Comparison of ENCODE assay signal across 8 mouse cellular contexts in genomic region chr2:122368081-122368971, GRCm38 (mm10). TPM values are rescaled to one million over a fixed set of nuclear protein-coding genes. Genes with fewer than 3 reads are reported as not detected.
DNase-seq lines count a peak whose midpoint lies in the region; ATAC-seq and TF ChIP-seq lines count a peak whose summit lies in the region.

No protein-coding gene starts in this region.

- H3K27me3 ChIP-seq in hindbrain, embryonic 11.5 days (ENCODE audit: control insufficient read depth, insufficient read depth, low read length): 0 out of 2 replicates have a peak, but pooled peaks cover 2% of the 10 kb centered on the region
- H3K27me3 ChIP-seq in limb, embryonic 14.5 days (ENCODE audit: control insufficient read depth, insufficient read depth, low read length): no peaks in the 10 kb centered on the region

- peaks cover 9% of the 10 kb centered on the region; the same call in 1 of the 2 replicates for H3K4me1 ChIP-seq in hindbrain, embryonic 11.5 days (replicated peaks; ENCODE audit: control insufficient read depth, insufficient read depth, low read length)
- H3K4me1 ChIP-seq in limb, embryonic 14.5 days (ENCODE audit: control insufficient read depth, insufficient read depth, low read length): peaks cover 29% of the 10 kb centered on the region

- DNase-seq in urinary bladder, postnatal 25 days (ENCODE audit: low spot score): peak; percentile 35
- DNase-seq in urinary bladder, postnatal 14 days (ENCODE audit: low spot score): no peak
- DNase-seq in cerebellum, postnatal 36 days: peak; percentile 37 to 57
- DNase-seq in hindbrain, embryonic 11.5 days (ENCODE audit: low spot score): peak; percentile 48
- peak; percentile 38 for DNase-seq in limb, embryonic 14.5 days (ENCODE audit: low spot score)
- peak; percentile 52 for DNase-seq in naive thymus-derived CD4-positive, alpha-beta T cell, adult 2 months (ENCODE audit: low read depth)
- no peak for DNase-seq in frontal cortex, postnatal 10 days (ENCODE audit: low spot score in 2 of 2)
- no peak for DNase-seq in urinary bladder, adult 2 months (ENCODE audit: low spot score)

- H3K4me3 ChIP-seq in hindbrain, embryonic 11.5 days (ENCODE audit: low read depth, low read length): peak overlapping the region; percentile 93
- H3K4me3 ChIP-seq in limb, embryonic 14.5 days (replicated peaks; ENCODE audit: low read length): peak overlapping the region; percentile 90

- no peaks in the 10 kb centered on the region for H3K9me3 ChIP-seq in hindbrain, embryonic 11.5 days (ENCODE audit: control insufficient read depth, low read length)
- no peaks in the 10 kb centered on the region for H3K9me3 ChIP-seq in limb, embryonic 14.5 days (ENCODE audit: control insufficient read depth, low read length)

- H3K36me3 ChIP-seq in hindbrain, embryonic 11.5 days (ENCODE audit: control insufficient read depth, insufficient read depth, low read length): no peaks in the 10 kb centered on the region
- peaks cover 6% of the 10 kb centered on the region; the same call in 1 of the 2 replicates for H3K36me3 ChIP-seq in limb, embryonic 14.5 days (ENCODE audit: control insufficient read depth, insufficient read depth, low read length)

- WGBS in hindbrain, embryonic 11.5 days: 1% methylated on average over 33 of the region's 55 CpGs
- whole genome bisulfite sequencing in limb, embryonic 14.5 days: under 1% methylated on average over 35 of the region's 55 CpGs

- peak overlapping the region; percentile 96 for H3K9ac ChIP-seq in hindbrain, embryonic 11.5 days (ENCODE audit: low read depth, low read length)
- peak overlapping the region; percentile 89 for H3K9ac ChIP-seq in limb, embryonic 14.5 days (ENCODE audit: low read depth, low read length, severe bottlenecking)

- peak; percentile 68 for ATAC-seq in hindbrain, embryonic 11.5 days (ENCODE audit: low FRiP score)
- peak; percentile 79 for ATAC-seq in limb, embryonic 14.5 days (ENCODE audit: low FRiP score, low read depth)

- peak overlapping the region; percentile 60 for H3K27ac ChIP-seq in hindbrain, embryonic 11.5 days (ENCODE audit: low read depth, low read length)
- peak overlapping the region; percentile 33; the same call in 1 of the 2 replicates for H3K27ac ChIP-seq in limb, embryonic 14.5 days (replicated peaks; ENCODE audit: low read depth, low read length)

- peak overlapping the region; percentile 87 for H3K4me2 ChIP-seq in hindbrain, embryonic 11.5 days (replicated peaks; ENCODE audit: low read depth, low read length)
- H3K4me2 ChIP-seq in limb, embryonic 14.5 days (replicated peaks; ENCODE audit: low read depth, low read length, severe bottlenecking): peak overlapping the region; percentile 64

- TF ChIP-seq POLR2A in limb, embryonic 14.5 days (IDR thresholded peaks at IDR 0.05; ENCODE audit: borderline replicate concordance, extremely low read depth, insufficient read depth, insufficient read length): no peak

RNA-seq across cellular contexts. Expression of gene Shf, which starts 0.6 kb away (rescaled TPM):
- polyA plus RNA-seq in hindbrain, embryonic 11.5 days (2014; fragmentation: Nextera tagmentation; extraction: Ambion mirVana): 10.3 and 11.7 TPM in 2 replicates
- polyA plus RNA-seq in limb, embryonic 14.5 days (2012; rRNA removed): 34.1 and 34.2 TPM in 2 replicates
- 6.5 and 7.8 TPM in 2 replicates for polyA plus RNA-seq in limb, embryonic 14.5 days (2014; fragmentation: Nextera tagmentation; extraction: Ambion mirVana)
- polyA plus RNA-seq in urinary bladder, adult 2 months (2012; rRNA removed): 8.2 TPM in 2 replicates

RNA-seq across cellular contexts. Expression of gene Duox1, which starts 52.9 kb away (rescaled TPM):
- polyA plus RNA-seq in hindbrain, embryonic 11.5 days (2014; fragmentation: Nextera tagmentation; extraction: Ambion mirVana): 0.12 TPM in 1 of 2 replicates, not detected in the other
- 1.2 and 1.5 TPM in 2 replicates for polyA plus RNA-seq in limb, embryonic 14.5 days (2012; rRNA removed)
- polyA plus RNA-seq in limb, embryonic 14.5 days (2014; fragmentation: Nextera tagmentation; extraction: Ambion mirVana): 1.2 and 1.6 TPM in 2 replicates
- polyA plus RNA-seq in urinary bladder, adult 2 months (2012; rRNA removed): 5.3 and 6.8 TPM in 2 replicates

RNA-seq across cellular contexts. Expression of gene Duoxa1, which starts 54.8 kb away (rescaled TPM):
- polyA plus RNA-seq in hindbrain, embryonic 11.5 days (2014; fragmentation: Nextera tagmentation; extraction: Ambion mirVana): 0.07 TPM in 1 of 2 replicates, not detected in the other
- polyA plus RNA-seq in limb, embryonic 14.5 days (2012; rRNA removed): 6.9 and 9.1 TPM in 2 replicates
- 7.9 and 10.3 TPM in 2 replicates for polyA plus RNA-seq in limb, embryonic 14.5 days (2014; fragmentation: Nextera tagmentation; extraction: Ambion mirVana)
- polyA plus RNA-seq in urinary bladder, adult 2 months (2012; rRNA removed): 22.8 and 26.6 TPM in 2 replicates

RNA-seq across cellular contexts. Expression of gene Slc28a2, which starts 58.0 kb away (rescaled TPM):
- polyA plus RNA-seq in hindbrain, embryonic 11.5 days (2014; fragmentation: Nextera tagmentation; extraction: Ambion mirVana): 0.07 TPM in 1 of 2 replicates, not detected in the other
- 1.0 and 1.4 TPM in 2 replicates for polyA plus RNA-seq in limb, embryonic 14.5 days (2012; rRNA removed)
- 0.50 and 0.78 TPM in 2 replicates for polyA plus RNA-seq in limb, embryonic 14.5 days (2014; fragmentation: Nextera tagmentation; extraction: Ambion mirVana)
- 3.3 and 4.0 TPM in 2 replicates for polyA plus RNA-seq in urinary bladder, adult 2 months (2012; rRNA removed)

Comparison
In these comparisons a context has a peak if more than half of its experiments do, and no peak if none do; other contexts are left out.
1. DNase-seq: peak in urinary bladder, postnatal 25 days (single experiment), cerebellum, postnatal 36 days (2 of 2), hindbrain, embryonic 11.5 days (single experiment), limb, embryonic 14.5 days (single experiment) and naive thymus-derived CD4-positive, alpha-beta T cell, adult 2 months (single experiment); none in urinary bladder, postnatal 14 days (single experiment), frontal cortex, postnatal 10 days (0 of 2) and urinary bladder, adult 2 months (single experiment).